Mouse (Mus musculus): Measurements from ENCODE around the gene Mertk. TPM values are rescaled to one million over a fixed set of nuclear protein-coding genes. Genes with fewer than 3 reads are reported as not detected.

The Mertk gene
- polyA plus RNA-seq, 1 experiment from 2014 or later, result 4.9 TPM

DNA sequence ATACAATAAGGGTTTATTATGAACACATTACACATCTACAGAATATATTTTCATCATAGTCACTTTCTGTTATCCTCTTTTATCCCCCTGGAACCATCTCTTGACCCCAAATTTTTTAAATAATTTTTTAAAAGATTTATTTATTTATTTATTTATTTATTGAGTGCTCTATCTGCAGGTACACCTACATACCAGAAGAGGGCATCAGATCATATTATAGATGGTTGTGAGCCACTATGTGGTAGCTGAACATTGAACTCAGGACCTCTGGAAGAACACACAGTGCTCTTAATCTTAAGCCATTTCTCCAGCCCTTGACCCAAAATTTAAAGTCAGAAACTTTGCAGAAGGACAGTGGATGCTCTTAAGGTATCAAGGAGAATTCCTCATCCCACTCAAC, 4.2 kb upstream of the Mertk start:
- no peak overlapping the region for H3K4me2 ChIP-seq
- peaks cover 19% of the 10 kb centered on the region for H3K27me3 ChIP-seq (replicated peaks; ENCODE audit: control insufficient read depth, insufficient read depth, low read length)
- no peak overlapping the region for H3K4me3 ChIP-seq (ENCODE audit: low read depth, low read length)
- no peak overlapping the region for H3K27ac ChIP-seq (ENCODE audit: low read depth, low read length)
- H3K4me1 ChIP-seq (replicated peaks; ENCODE audit: control insufficient read depth, insufficient read depth, low read length), result no peaks in the 10 kb centered on the region; the same call in 1 of the 2 replicates
- no peak for ATAC-seq (replicated peaks; ENCODE audit: low FRiP score)
- no peak for DNase-seq (ENCODE audit: low spot score)
- H3K36me3 ChIP-seq (ENCODE audit: control insufficient read depth, insufficient read depth, low read length), result no peaks in the 10 kb centered on the region
- no peaks in the 10 kb centered on the region for H3K9me3 ChIP-seq (ENCODE audit: control insufficient read depth, low read length)
- H3K9ac ChIP-seq (ENCODE audit: low read depth, low read length), result no peak overlapping the region

DNA sequence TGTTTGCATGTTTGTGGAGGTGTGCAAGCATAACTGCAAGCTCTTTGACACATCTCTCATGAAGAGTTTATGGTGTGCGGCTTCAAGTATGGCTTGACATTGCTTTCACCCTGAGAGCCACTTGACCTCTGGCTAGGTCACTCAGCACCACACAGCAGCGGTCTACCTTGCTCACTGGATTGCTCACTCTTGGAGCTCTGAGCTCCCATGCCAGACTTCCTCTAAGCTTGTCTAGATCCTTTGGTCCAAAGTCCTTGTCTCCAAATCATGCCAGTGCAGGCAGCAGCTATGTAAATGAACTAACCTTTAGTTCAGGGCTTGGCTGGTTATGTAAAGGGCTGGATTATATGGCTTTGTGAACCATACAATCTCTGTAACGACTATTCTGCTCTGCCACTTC, 2.3 kb upstream of the Mertk start:
- H3K4me1 ChIP-seq (replicated peaks; ENCODE audit: control insufficient read depth, insufficient read depth, low read length), result no peaks in the 10 kb centered on the region; the same call in 1 of the 2 replicates
- 73% methylated on average over 3 of the region's 3 CpGs for WGBS
- no peaks in the 10 kb centered on the region for H3K9me3 ChIP-seq (ENCODE audit: control insufficient read depth, low read length)
- H3K9ac ChIP-seq (ENCODE audit: low read depth, low read length), result no peak overlapping the region
- no peak overlapping the region for H3K4me3 ChIP-seq (ENCODE audit: low read depth, low read length)
- H3K36me3 ChIP-seq (ENCODE audit: control insufficient read depth, insufficient read depth, low read length), result no peaks in the 10 kb centered on the region
- peaks cover 23% of the 10 kb centered on the region for H3K27me3 ChIP-seq (replicated peaks; ENCODE audit: control insufficient read depth, insufficient read depth, low read length)
- no peak overlapping the region for H3K27ac ChIP-seq (ENCODE audit: low read depth, low read length)
- ATAC-seq (replicated peaks; ENCODE audit: low FRiP score), result no peak
- DNase-seq (ENCODE audit: low spot score), result no peak
- H3K4me2 ChIP-seq, result no peak overlapping the region

DNA sequence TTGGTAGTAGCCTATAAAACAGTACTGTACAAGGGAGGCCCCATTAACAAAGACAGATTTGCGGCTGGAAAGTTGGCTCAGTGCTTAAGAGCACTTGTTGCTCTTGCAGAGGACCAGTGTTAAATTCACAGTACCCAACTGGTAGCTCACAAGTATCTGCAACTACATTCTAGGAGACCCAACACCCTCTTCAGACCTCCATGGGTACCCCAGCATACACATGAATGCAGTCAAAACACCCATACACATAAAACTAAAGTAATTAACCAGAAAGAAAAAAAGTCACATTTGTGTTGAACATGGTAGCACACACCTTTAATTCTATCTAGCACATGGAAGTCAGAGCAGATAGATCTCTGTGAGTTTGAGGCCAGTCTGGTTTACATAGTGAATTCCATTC, 1.7 kb upstream of the Mertk start:
- no peak overlapping the region for H3K27ac ChIP-seq (ENCODE audit: low read depth, low read length)
- ATAC-seq (replicated peaks; ENCODE audit: low FRiP score) (no peak), DNase-seq (ENCODE audit: low spot score) (no peak)
- H3K36me3 ChIP-seq (ENCODE audit: control insufficient read depth, insufficient read depth, low read length), result no peaks in the 10 kb centered on the region
- H3K9ac ChIP-seq (ENCODE audit: low read depth, low read length), result no peak overlapping the region
- H3K4me2 ChIP-seq, result no peak overlapping the region
- peaks cover 23% of the 10 kb centered on the region for H3K27me3 ChIP-seq (replicated peaks; ENCODE audit: control insufficient read depth, insufficient read depth, low read length)
- no peak overlapping the region for H3K4me3 ChIP-seq (ENCODE audit: low read depth, low read length)
- WGBS, result 89% methylated on average over 1 of the region's 1 CpGs
- no peaks in the 10 kb centered on the region; the same call in 1 of the 2 replicates for H3K4me1 ChIP-seq (replicated peaks; ENCODE audit: control insufficient read depth, insufficient read depth, low read length)
- H3K9me3 ChIP-seq (ENCODE audit: control insufficient read depth, low read length), result no peaks in the 10 kb centered on the region

DNA sequence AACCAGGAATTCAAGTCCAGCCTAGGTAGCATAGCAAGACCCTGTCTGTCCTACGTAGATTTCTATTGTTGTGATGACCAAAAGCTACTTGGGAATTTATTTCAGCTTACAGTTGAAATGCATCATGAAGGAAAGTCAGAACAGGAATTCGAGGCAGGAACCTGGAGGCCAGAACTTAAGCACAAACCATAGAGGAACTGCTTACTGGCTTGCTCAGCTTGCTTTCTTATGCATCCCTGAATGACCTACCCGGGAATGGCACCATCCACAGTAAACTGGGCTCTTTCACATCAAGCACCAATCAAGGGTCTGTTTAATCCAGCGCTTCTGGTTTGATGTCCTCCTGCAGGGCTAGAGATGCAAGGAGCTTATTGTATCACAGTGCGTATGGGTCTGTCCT, 1.2 kb upstream of the Mertk start:
- H3K27me3 ChIP-seq (replicated peaks; ENCODE audit: control insufficient read depth, insufficient read depth, low read length), result peaks cover 23% of the 10 kb centered on the region
- no peaks in the 10 kb centered on the region for H3K36me3 ChIP-seq (ENCODE audit: control insufficient read depth, insufficient read depth, low read length)
- H3K4me3 ChIP-seq (ENCODE audit: low read depth, low read length), result no peak overlapping the region
- H3K4me1 ChIP-seq (replicated peaks; ENCODE audit: control insufficient read depth, insufficient read depth, low read length), result no peaks in the 10 kb centered on the region; the same call in 1 of the 2 replicates
- no peaks in the 10 kb centered on the region for H3K9me3 ChIP-seq (ENCODE audit: control insufficient read depth, low read length)
- no peak overlapping the region for H3K27ac ChIP-seq (ENCODE audit: low read depth, low read length)
- no peak overlapping the region for H3K9ac ChIP-seq (ENCODE audit: low read depth, low read length)
- ATAC-seq (replicated peaks; ENCODE audit: low FRiP score), result no peak
- no peak for DNase-seq (ENCODE audit: low spot score)
- 62% methylated on average over 5 of the region's 5 CpGs for WGBS
- H3K4me2 ChIP-seq, result peak overlapping the region; percentile 84; the same call in 1 of the 2 replicates

DNA sequence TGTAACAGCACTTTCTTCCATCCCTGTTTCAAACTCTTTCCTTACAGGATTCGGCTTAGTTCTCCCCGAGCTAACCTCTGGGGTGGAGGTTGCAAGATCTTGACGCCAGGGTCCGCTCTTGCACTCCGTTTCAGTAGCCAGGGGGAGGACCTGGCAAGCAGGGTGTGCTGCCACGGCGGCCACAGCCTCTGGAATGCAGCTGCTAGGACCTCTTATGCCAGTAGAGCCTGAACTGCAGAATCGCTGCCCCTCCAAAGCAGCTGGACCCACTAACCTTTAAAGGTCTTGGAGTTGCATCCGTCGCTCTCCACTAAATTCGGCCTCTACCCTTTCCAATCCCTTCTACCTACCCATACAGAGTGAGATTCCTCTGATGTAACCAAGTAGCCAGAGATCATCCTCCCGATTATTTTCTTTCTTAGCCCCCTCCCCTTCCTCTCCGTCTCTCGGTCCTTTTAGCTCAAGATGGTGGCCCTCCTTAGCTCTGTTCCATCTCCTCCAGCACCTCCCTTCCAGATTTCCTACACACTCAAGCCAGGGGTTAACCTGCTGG, 540 bp upstream of the Mertk start:
- Histone ChIP-seq H3K4me1 (replicated peaks; ENCODE audit: control insufficient read depth, insufficient read depth, low read length) (no peaks in the 10 kb centered on the region; the same call in 1 of the 2 replicates), H3K27me3 (replicated peaks; ENCODE audit: control insufficient read depth, insufficient read depth, low read length) (peaks cover 23% of the 10 kb centered on the region), H3K27ac (ENCODE audit: low read depth, low read length) (no peak overlapping the region), H3K36me3 (ENCODE audit: control insufficient read depth, insufficient read depth, low read length) (no peaks in the 10 kb centered on the region), H3K9me3 (ENCODE audit: control insufficient read depth, low read length) (no peaks in the 10 kb centered on the region), H3K4me3 (ENCODE audit: low read depth, low read length) (peak overlapping the region; percentile 68), H3K9ac (ENCODE audit: low read depth, low read length) (peak overlapping the region; percentile 69; the same call in 1 of the 2 replicates), H3K4me2 (peak overlapping the region; percentile 84)
- under 1% methylated on average over 14 of the region's 14 CpGs for WGBS
- peak; percentile 75 for ATAC-seq (replicated peaks; ENCODE audit: low FRiP score)
- DNase-seq (ENCODE audit: low spot score), result peak; percentile 77

DNA sequence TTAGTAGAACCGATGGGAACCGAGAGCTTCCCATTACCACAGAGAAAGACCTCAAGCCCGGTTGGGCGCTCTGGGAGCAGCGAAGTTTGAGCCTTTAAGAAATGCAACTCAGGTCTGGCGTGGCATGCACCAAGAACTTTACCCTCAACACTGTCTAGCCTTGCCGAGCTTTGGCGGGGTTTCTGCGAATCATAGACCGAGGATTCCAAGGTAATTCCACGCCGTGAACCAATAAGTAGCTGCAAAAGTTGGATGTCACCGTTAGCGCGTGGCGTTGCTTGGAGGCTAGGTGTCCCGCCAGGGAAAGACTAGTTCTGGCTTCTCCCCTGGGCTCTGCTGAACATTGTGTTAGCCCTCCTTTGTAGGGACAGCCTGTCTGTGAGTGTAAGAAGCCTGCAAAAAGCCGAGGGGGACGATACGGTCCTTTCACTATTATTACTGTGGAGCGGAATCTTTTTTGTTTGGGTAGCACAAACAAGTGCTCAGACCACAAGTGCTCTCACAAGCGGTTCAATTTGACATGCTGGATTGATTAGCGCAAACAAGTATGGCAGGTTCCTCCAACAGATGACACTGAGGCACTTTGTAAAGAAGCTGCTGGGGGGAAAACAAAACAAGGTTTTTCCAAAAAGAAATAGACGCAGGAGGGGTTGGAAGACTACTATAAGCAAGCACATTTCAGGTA, 587 bp downstream of the Mertk start:
- DNase-seq (ENCODE audit: low spot score), result peak; percentile 45
- peaks cover 23% of the 10 kb centered on the region for H3K27me3 ChIP-seq (replicated peaks; ENCODE audit: control insufficient read depth, insufficient read depth, low read length)
- H3K4me3 ChIP-seq (ENCODE audit: low read depth, low read length), result peak overlapping the region; percentile 68
- WGBS, result 3% methylated on average over 24 of the region's 24 CpGs
- H3K36me3 ChIP-seq (ENCODE audit: control insufficient read depth, insufficient read depth, low read length), result no peaks in the 10 kb centered on the region
- peak overlapping the region; percentile 84 for H3K4me2 ChIP-seq
- no peaks in the 10 kb centered on the region; the same call in 1 of the 2 replicates for H3K4me1 ChIP-seq (replicated peaks; ENCODE audit: control insufficient read depth, insufficient read depth, low read length)
- ATAC-seq (replicated peaks; ENCODE audit: low FRiP score), result no peak
- no peaks in the 10 kb centered on the region for H3K9me3 ChIP-seq (ENCODE audit: control insufficient read depth, low read length)
- H3K9ac ChIP-seq (ENCODE audit: low read depth, low read length), result peak overlapping the region; percentile 69
- peak overlapping the region; percentile 32; the same call in 1 of the 2 replicates for H3K27ac ChIP-seq (ENCODE audit: low read depth, low read length)

DNA sequence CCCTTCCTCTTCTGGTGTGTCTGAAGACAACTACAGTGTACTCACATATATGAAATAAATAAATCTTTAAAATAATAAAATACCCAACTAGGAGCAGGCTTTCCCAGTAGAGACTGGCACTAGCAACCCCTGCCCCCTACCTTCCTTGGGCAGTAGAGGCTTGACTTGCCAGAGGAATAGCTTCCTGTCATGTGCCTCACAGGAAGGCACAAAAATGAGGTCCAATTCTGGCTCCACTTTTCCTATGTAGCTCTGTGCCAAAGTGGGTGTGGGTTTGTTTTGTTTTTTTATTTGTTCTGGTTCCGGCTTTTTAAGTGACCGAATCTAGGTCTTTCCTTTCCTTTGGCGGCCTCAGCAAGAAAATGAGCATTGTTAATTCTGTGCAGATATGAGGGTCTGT, 5.7 kb downstream of the Mertk start:
- no peaks in the 10 kb centered on the region for H3K9me3 ChIP-seq (ENCODE audit: control insufficient read depth, low read length)
- H3K36me3 ChIP-seq (ENCODE audit: control insufficient read depth, insufficient read depth, low read length), result no peaks in the 10 kb centered on the region
- H3K9ac ChIP-seq (ENCODE audit: low read depth, low read length), result no peak overlapping the region
- ATAC-seq (replicated peaks; ENCODE audit: low FRiP score), result no peak
- peaks cover 5% of the 10 kb centered on the region for H3K27me3 ChIP-seq (replicated peaks; ENCODE audit: control insufficient read depth, insufficient read depth, low read length)
- WGBS, result 93% methylated on average over 3 of the region's 3 CpGs
- no peaks in the 10 kb centered on the region for H3K4me1 ChIP-seq (replicated peaks; ENCODE audit: control insufficient read depth, insufficient read depth, low read length)
- DNase-seq (ENCODE audit: low spot score), result no peak
- H3K27ac ChIP-seq (ENCODE audit: low read depth, low read length), result no peak overlapping the region
- no peak overlapping the region for H3K4me2 ChIP-seq
- no peak overlapping the region for H3K4me3 ChIP-seq (ENCODE audit: low read depth, low read length)

DNA sequence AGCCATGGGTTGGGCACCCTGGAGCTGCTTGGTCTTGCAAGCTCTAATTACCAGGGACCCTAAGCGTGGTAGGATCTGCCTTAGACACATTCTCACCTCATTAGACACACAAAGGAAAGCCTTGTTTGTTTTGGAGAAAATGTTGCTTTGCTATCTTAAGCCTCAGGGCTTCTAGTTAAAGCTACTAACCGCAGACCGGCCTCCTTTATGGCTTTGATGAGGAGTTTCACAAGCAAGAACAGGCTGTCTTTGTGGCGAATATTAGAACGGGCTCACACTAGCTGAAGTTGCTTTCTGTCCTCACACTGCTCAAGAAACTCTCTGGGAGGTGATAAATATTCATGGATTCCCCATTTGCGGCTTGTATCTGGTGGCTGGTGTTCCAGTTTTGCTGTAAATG, 10.5 kb downstream of the Mertk start:
- 51% methylated on average over 6 of the region's 6 CpGs for WGBS
- ATAC-seq (replicated peaks; ENCODE audit: low FRiP score), result no peak

DNA sequence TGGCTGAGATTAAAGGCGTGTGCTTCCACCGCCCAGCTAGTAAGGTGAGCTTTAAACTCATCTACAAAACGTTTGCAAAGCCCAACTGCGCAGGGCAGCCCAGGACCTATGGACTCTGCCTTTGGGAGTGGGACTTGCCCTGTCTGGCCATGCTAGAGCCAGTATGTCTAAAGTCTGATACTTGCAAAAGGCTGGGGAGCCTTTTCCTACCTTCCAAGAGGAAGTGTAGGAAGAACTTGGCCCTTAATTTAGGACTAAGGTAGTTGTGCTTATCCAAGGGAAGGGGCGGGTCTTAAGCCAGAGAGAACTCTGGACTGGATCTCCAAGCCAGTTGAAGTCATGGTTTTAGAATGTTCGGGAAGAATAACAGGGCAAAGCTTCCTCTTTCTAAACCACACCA, 11.9 kb downstream of the Mertk start:
- H3K4me2 ChIP-seq, result no peak overlapping the region
- H3K9ac ChIP-seq (ENCODE audit: low read depth, low read length), result no peak overlapping the region
- no peak for DNase-seq (ENCODE audit: low spot score)
- peaks cover 7% of the 10 kb centered on the region; the same call in 1 of the 2 replicates for H3K4me1 ChIP-seq (replicated peaks; ENCODE audit: control insufficient read depth, insufficient read depth, low read length)
- no peak overlapping the region for H3K27ac ChIP-seq (ENCODE audit: low read depth, low read length)
- no peak overlapping the region for H3K4me3 ChIP-seq (ENCODE audit: low read depth, low read length)
- H3K36me3 ChIP-seq (ENCODE audit: control insufficient read depth, insufficient read depth, low read length), result no peaks in the 10 kb centered on the region
- WGBS, result 71% methylated on average over 6 of the region's 6 CpGs
- H3K9me3 ChIP-seq (ENCODE audit: control insufficient read depth, low read length), result no peaks in the 10 kb centered on the region
- no peak for ATAC-seq (replicated peaks; ENCODE audit: low FRiP score)
- H3K27me3 ChIP-seq (replicated peaks; ENCODE audit: control insufficient read depth, insufficient read depth, low read length), result no peaks in the 10 kb centered on the region

More for the DNA sequence above, 10.5 kb downstream of the Mertk start:
- no peak for DNase-seq (ENCODE audit: low spot score)
- no peak overlapping the region for H3K27ac ChIP-seq (ENCODE audit: low read depth, low read length)
- H3K4me2 ChIP-seq, result no peak overlapping the region
- H3K27me3 ChIP-seq (replicated peaks; ENCODE audit: control insufficient read depth, insufficient read depth, low read length), result no peaks in the 10 kb centered on the region
- H3K4me3 ChIP-seq (ENCODE audit: low read depth, low read length), result no peak overlapping the region
- no peaks in the 10 kb centered on the region for H3K9me3 ChIP-seq (ENCODE audit: control insufficient read depth, low read length)
- H3K4me1 ChIP-seq (replicated peaks; ENCODE audit: control insufficient read depth, insufficient read depth, low read length), result peaks cover 4% of the 10 kb centered on the region; the same call in 1 of the 2 replicates
- H3K9ac ChIP-seq (ENCODE audit: low read depth, low read length), result no peak overlapping the region
- H3K36me3 ChIP-seq (ENCODE audit: control insufficient read depth, insufficient read depth, low read length), result no peaks in the 10 kb centered on the region

Data from liver, embryonic 11.5 days (tissue).